Mouse (Mus musculus): ENCODE measurements around the gene Enpp5. TPM values are rescaled to one million over a fixed set of nuclear protein-coding genes. Genes with fewer than 3 reads are reported as not detected.

Gene Enpp5
- total and polyA plus RNA-seq, 3 experiments: 5.2 to 7.0 TPM; not detected in 1

- TF ChIP-seq CTCF (IDR thresholded peaks at IDR 0.05 in 2 of 3, conservative IDR thresholded peaks at IDR 0.05 in 1 of 3; ENCODE audit: control insufficient read depth in 1 of 3, insufficient read depth in 1 of 3, low read depth in 2 of 3, low read length in 3 of 3, poor library complexity in 1 of 3, severe bottlenecking in 1 of 3) (no peak), NRF1 (IDR thresholded peaks at IDR 0.05; ENCODE audit: insufficient read depth, low read depth, low read length, poor library complexity, severe bottlenecking) (no peak), HCFC1 (IDR thresholded peaks at IDR 0.05; ENCODE audit: low read depth, low read length) (no peak), CHD2 (IDR thresholded peaks at IDR 0.05; ENCODE audit: low read length) (no peak), USF2 (IDR thresholded peaks at IDR 0.05; ENCODE audit: borderline replicate concordance in 1 of 2, insufficient read depth in 1 of 2, low read depth in 1 of 2, low read length in 2 of 2) (no peak), GATA1 (IDR thresholded peaks at IDR 0.05; ENCODE audit: low read depth, low read length) (no peak), TBP (IDR thresholded peaks at IDR 0.05; ENCODE audit: low read depth, low read length) (no peak), MYB (IDR thresholded peaks at IDR 0.05; ENCODE audit: low read depth, low read length) (no peak), ZMIZ1 (IDR thresholded peaks at IDR 0.05; ENCODE audit: low read depth, low read length) (no peak), KAT2A (conservative IDR thresholded peaks at IDR 0.05; ENCODE audit: low read depth, low read length) (no peak)
- Histone ChIP-seq H3K9ac (ENCODE audit: control insufficient read depth, low read depth, low read length, poor library complexity, severe bottlenecking) (no peak overlapping the region), H3K9me3 (replicated peaks; ENCODE audit: insufficient read depth, low read length) (no peaks in the 10 kb centered on the region), H3K27me3 (ENCODE audit: control insufficient read depth in 1 of 2, insufficient read depth in 2 of 2, low read length in 2 of 2) (no peaks in the 10 kb centered on the region), H3K79me2 (ENCODE audit: control insufficient read depth, insufficient read depth, low read length, poor library complexity) (peaks cover 22% of the 10 kb centered on the region), H3K27ac (ENCODE audit: control insufficient read depth, low read depth, low read length) (no peak overlapping the region), H3K4me1 (ENCODE audit: control insufficient read depth in 1 of 2, insufficient read depth in 2 of 2, low read length in 2 of 2) (peaks cover 3 to 4% of the 10 kb centered on the region in 2 experiments; a peak in 2 of 4 replicates), H3K4me3 (ENCODE audit: control insufficient read depth in 1 of 2, insufficient read depth in 1 of 2, low read depth in 2 of 2, low read length in 2 of 2) (no peak overlapping the region), H3K36me3 (ENCODE audit: control insufficient read depth in 1 of 2, insufficient read depth in 2 of 2, low read length in 2 of 2) (peaks cover 11 to 15% of the 10 kb centered on the region in 2 experiments)
- DNase-seq (ENCODE audit: low read depth, low spot score): no peak
Measured at GRCm38 (mm10) chr17:44100486-44100885, 21.9 kb downstream of the Enpp5 start.

- H3K36me3 ChIP-seq (ENCODE audit: control insufficient read depth in 1 of 2, insufficient read depth in 2 of 2, low read length in 2 of 2): peaks cover 11 to 15% of the 10 kb centered on the region in 2 experiments
- peaks cover 22% of the 10 kb centered on the region for H3K79me2 ChIP-seq (ENCODE audit: control insufficient read depth, insufficient read depth, low read length, poor library complexity)
- TF ChIP-seq EP300 (IDR thresholded peaks at IDR 0.05; ENCODE audit: low read depth in 1 of 2, low read length in 2 of 2) (no peak), ZMIZ1 (IDR thresholded peaks at IDR 0.05; ENCODE audit: low read depth, low read length) (no peak), GABPA (IDR thresholded peaks at IDR 0.05; ENCODE audit: low read depth, low read length) (no peak)
- peaks cover 3 to 4% of the 10 kb centered on the region in 2 experiments; a peak in 2 of 4 replicates for H3K4me1 ChIP-seq (ENCODE audit: control insufficient read depth in 1 of 2, insufficient read depth in 2 of 2, low read length in 2 of 2)
- H3K4me3 ChIP-seq (ENCODE audit: control insufficient read depth in 1 of 2, insufficient read depth in 1 of 2, low read depth in 2 of 2, low read length in 2 of 2): no peak overlapping the region
- H3K9me3 ChIP-seq (replicated peaks; ENCODE audit: insufficient read depth, low read length): no peaks in the 10 kb centered on the region
- H3K27me3 ChIP-seq (ENCODE audit: control insufficient read depth in 1 of 2, insufficient read depth in 2 of 2, low read length in 2 of 2): no peaks in the 10 kb centered on the region
- DNase-seq (ENCODE audit: low read depth, low spot score): no peak
- H3K27ac ChIP-seq (ENCODE audit: control insufficient read depth, low read depth, low read length): no peak overlapping the region
- H3K9ac ChIP-seq (ENCODE audit: control insufficient read depth, low read depth, low read length, poor library complexity, severe bottlenecking): no peak overlapping the region
Measured at GRCm38 (mm10) chr17:44100906-44101305, 22.3 kb downstream of the Enpp5 start.

- Histone ChIP-seq H3K79me2 (ENCODE audit: control insufficient read depth, insufficient read depth, low read length, poor library complexity) (peaks cover 22% of the 10 kb centered on the region), H3K27ac (ENCODE audit: control insufficient read depth, low read depth, low read length) (no peak overlapping the region), H3K4me3 (ENCODE audit: control insufficient read depth in 1 of 2, insufficient read depth in 1 of 2, low read depth in 2 of 2, low read length in 2 of 2) (no peak overlapping the region), H3K4me1 (ENCODE audit: control insufficient read depth in 1 of 2, insufficient read depth in 2 of 2, low read length in 2 of 2) (peaks cover 3 to 5% of the 10 kb centered on the region in 2 experiments; a peak in 3 of 4 replicates), H3K27me3 (ENCODE audit: control insufficient read depth in 1 of 2, insufficient read depth in 2 of 2, low read length in 2 of 2) (no peaks in the 10 kb centered on the region), H3K9me3 (replicated peaks; ENCODE audit: insufficient read depth, low read length) (no peaks in the 10 kb centered on the region), H3K36me3 (ENCODE audit: control insufficient read depth in 1 of 2, insufficient read depth in 2 of 2, low read length in 2 of 2) (peaks cover 15% of the 10 kb centered on the region in 2 experiments), H3K9ac (ENCODE audit: control insufficient read depth, low read depth, low read length, poor library complexity, severe bottlenecking) (no peak overlapping the region)
- TF ChIP-seq USF2 (IDR thresholded peaks at IDR 0.05; ENCODE audit: borderline replicate concordance in 1 of 2, insufficient read depth in 1 of 2, low read depth in 1 of 2, low read length in 2 of 2) (no peak), NELFE (IDR thresholded peaks at IDR 0.05; ENCODE audit: low read depth, low read length) (no peak)
- no peak for DNase-seq (ENCODE audit: low read depth, low spot score)
Measured at GRCm38 (mm10) chr17:44101961-44102360, 23.3 kb downstream of the Enpp5 start.

Data from MEL (cell line).